Mouse (Mus musculus): ENCODE results near the gene Fbl. TPM values are rescaled to one million over a fixed set of nuclear protein-coding genes. Genes with fewer than 3 reads are reported as not detected.
A peak's percentile ranks its signal among the peaks of the same experiment; 100 is the strongest.
"Not testable (repeated sequence)": the region's sequence is repeated elsewhere in the genome, so short reads cannot be mapped to it uniquely, and the experiment has no call there.

Fbl gene
- polyA plus RNA-seq, 1 experiment: 72.4 TPM

DNA sequence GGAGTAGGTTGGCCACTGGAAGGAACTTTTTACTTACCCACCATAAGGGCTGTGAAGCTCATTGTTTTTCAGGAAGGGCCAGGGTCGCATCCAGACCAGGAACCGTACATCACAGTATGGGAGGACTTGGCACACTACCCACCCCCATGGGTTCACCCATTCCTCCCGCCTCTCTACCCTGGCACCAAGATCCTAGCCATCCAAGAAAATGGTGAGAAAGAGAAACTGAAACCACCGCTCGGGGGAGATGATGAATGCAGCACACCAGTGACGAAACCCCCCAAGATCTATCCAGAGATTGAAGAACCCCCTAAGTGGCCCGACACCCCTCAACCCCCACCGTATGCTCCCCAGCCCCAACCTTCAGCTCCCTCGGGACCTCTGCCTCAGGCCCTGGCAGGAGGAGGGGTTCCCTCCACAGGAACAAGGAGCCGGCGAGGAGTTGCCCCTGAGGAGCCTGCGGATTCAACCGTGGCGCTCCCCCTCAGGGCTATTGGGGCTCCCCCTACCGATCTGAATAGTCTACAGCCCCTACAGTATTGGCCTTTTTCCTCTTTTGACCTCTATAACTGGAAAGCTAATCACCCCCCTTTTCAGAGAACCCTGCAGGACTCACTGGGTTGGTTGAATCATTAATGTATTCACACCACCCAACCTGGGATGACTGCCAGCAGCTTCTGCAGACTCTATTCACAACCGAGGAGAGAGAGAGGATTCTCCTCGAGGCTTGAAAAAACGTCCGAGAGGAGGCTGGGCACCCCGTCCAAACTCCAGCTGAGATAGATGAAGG lies 49.6 kb downstream of the Fbl start:
- H3K36me3 ChIP-seq (ENCODE audit: control insufficient read depth, insufficient read depth, low read length); H3K4me1 ChIP-seq (replicated peaks; ENCODE audit: control insufficient read depth, insufficient read depth, low read length); H3K27me3 ChIP-seq (ENCODE audit: control insufficient read depth, insufficient read depth, low read length); H3K4me3 ChIP-seq (ENCODE audit: control insufficient read depth, insufficient read depth, low read length); H3K27ac ChIP-seq (ENCODE audit: control insufficient read depth, insufficient read depth, low read length); DNase-seq: not testable (repeated sequence)
- WGBS: 89% methylated on average over 20 of the region's 20 CpGs

DNA sequence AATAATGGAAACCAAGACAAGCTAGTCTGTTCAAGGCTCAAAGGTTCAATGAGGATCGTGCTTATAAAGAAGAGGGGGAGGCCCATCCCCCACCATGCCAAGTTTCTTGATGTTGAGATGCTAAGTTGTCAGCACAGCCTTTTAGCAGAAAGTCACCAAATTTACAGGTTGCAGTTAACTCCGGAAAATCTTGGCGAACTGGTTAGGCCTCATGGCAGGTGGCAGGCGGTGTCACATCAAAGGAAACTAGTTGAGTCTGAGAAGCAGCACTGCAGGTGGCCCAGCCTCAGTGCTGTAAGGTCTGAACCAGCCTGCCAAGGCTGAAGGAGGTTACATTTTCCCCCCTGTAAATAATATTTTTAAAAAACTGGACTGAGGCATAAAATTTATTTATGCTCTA lies 57.3 kb downstream of the Fbl start:
- H3K4me1 ChIP-seq (replicated peaks; ENCODE audit: control insufficient read depth, insufficient read depth, low read length); H3K27me3 ChIP-seq (ENCODE audit: control insufficient read depth, insufficient read depth, low read length); H3K36me3 ChIP-seq (ENCODE audit: control insufficient read depth, insufficient read depth, low read length); H3K4me3 ChIP-seq (ENCODE audit: control insufficient read depth, insufficient read depth, low read length): not testable (repeated sequence)
- WGBS: 60% methylated on average over 4 of the region's 4 CpGs
- H3K27ac ChIP-seq (ENCODE audit: control insufficient read depth, insufficient read depth, low read length): peak overlapping the region; percentile 64; the same call in 1 of the 2 replicates
- DNase-seq: peak; percentile 47

DNA sequence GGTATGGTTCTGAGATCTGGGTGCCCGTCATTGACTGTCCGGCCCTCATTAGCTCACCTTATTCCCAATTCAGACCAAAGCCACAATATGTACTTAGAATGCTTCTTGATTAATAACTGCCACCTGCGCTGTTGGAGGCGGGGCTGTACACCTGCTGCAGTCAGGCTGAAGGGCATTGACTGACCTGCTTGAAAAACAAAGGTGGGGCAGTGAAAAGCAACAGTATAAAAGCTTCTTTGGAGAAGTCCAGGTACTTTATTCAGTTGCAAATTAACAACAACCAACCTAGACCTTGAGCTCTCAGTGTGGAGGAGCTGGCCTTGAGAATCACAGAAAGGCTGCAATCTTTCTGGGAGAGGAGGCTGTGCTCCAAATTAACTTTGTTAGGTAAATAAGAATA lies 57.9 kb downstream of the Fbl start:
- not testable (repeated sequence) for H3K36me3 ChIP-seq (ENCODE audit: control insufficient read depth, insufficient read depth, low read length); H3K4me3 ChIP-seq (ENCODE audit: control insufficient read depth, insufficient read depth, low read length); H3K4me1 ChIP-seq (replicated peaks; ENCODE audit: control insufficient read depth, insufficient read depth, low read length); H3K27me3 ChIP-seq (ENCODE audit: control insufficient read depth, insufficient read depth, low read length); DNase-seq; H3K27ac ChIP-seq (ENCODE audit: control insufficient read depth, insufficient read depth, low read length)
- WGBS: 95% methylated on average over 4 of the region's 4 CpGs

Other genes starting within 250 kb of the Fbl start
- 0.94 and 1.0 TPM in 2 replicates for gene Zfp974, start 240.2 kb upstream of the Fbl start, polyA plus RNA-seq (2012; rRNA removed)
- 2.7 and 3.3 TPM in 2 replicates for gene Zfp780b, start 190.5 kb upstream of the Fbl start, polyA plus RNA-seq (2012; rRNA removed)
- 1.2 and 2.2 TPM in 2 replicates for gene Zfp850, start 155.6 kb upstream of the Fbl start, polyA plus RNA-seq (2012; rRNA removed)
- 184 and 197 TPM in 2 replicates for gene Psmc4, start 119.6 kb upstream of the Fbl start, polyA plus RNA-seq (2012; rRNA removed)
- gene Fcgbp, start 98.5 kb upstream of the Fbl start, polyA plus RNA-seq (2012; rRNA removed): 296 and 318 TPM in 2 replicates
- gene 9530053A07Rik, start 40.2 kb upstream of the Fbl start, polyA plus RNA-seq (2012; rRNA removed): 0.99 and 1.0 TPM in 2 replicates
- 126 and 145 TPM in 2 replicates for gene Dyrk1b, start 9.8 kb downstream of the Fbl start, polyA plus RNA-seq (2012; rRNA removed)
- 4.6 and 5.8 TPM in 2 replicates for gene Eid2, start 98.2 kb downstream of the Fbl start, polyA plus RNA-seq (2012; rRNA removed)
- 8.7 and 11.8 TPM in 2 replicates for gene Eid2b, start 108.0 kb downstream of the Fbl start, polyA plus RNA-seq (2012; rRNA removed)
- gene Selenov, start 121.5 kb downstream of the Fbl start, polyA plus RNA-seq (2012; rRNA removed): 0.24 TPM in 1 of 2 replicates, not detected in the other
- 1.1 and 1.3 TPM in 2 replicates for gene Dll3, start 132.5 kb downstream of the Fbl start, polyA plus RNA-seq (2012; rRNA removed)
- gene Timm50, start 142.4 kb downstream of the Fbl start, polyA plus RNA-seq (2012; rRNA removed): 100 and 102 TPM in 2 replicates
- 241 and 245 TPM in 2 replicates for gene Supt5, start 169.0 kb downstream of the Fbl start, polyA plus RNA-seq (2012; rRNA removed)
- 1,733 and 1,891 TPM in 2 replicates for gene Rps16, start 180.9 kb downstream of the Fbl start, polyA plus RNA-seq (2012; rRNA removed)
- gene Plekhg2, start 202.9 kb downstream of the Fbl start, polyA plus RNA-seq (2012; rRNA removed): 187 and 211 TPM in 2 replicates
- gene Zfp36, start 210.5 kb downstream of the Fbl start, polyA plus RNA-seq (2012; rRNA removed): 152 and 159 TPM in 2 replicates
- gene Med29, start 223.0 kb downstream of the Fbl start, polyA plus RNA-seq (2012; rRNA removed): 56.0 and 65.3 TPM in 2 replicates
- 146 and 182 TPM in 2 replicates for gene Paf1, start 223.2 kb downstream of the Fbl start, polyA plus RNA-seq (2012; rRNA removed)

All from thymus, adult 2 months (tissue).